In genomic region chr17:86323310-86323709, GRCm38 (mm10) we compare ENCODE assay signal across 12 mouse cellular contexts.
DNase-seq lines count a peak whose midpoint lies in the region; ATAC-seq lines count a peak whose summit lies in the region.
"Had no signal": no experiment of that assay in that cellular context is flagged by ENCODE, and none has a peak within 500 bp of the region (broad histone marks: within the 10 kb centered on the region; RNA-seq: fewer than 3 reads in every experiment).

No protein-coding gene starts in this region.

- no peak overlapping the region for H3K9ac ChIP-seq in hindbrain, embryonic 12.5 days
- H3K9ac ChIP-seq in hindbrain, embryonic 14.5 days: no peak overlapping the region
- no peak overlapping the region for H3K9ac ChIP-seq in forebrain, embryonic 14.5 days (ENCODE audit: low read length)

- WGBS in hindbrain, embryonic 12.5 days: 61% methylated on average over 4 of the region's 4 CpGs
- 61% methylated on average over 4 of the region's 4 CpGs for WGBS in hindbrain, embryonic 14.5 days
- WGBS in forebrain, embryonic 14.5 days: 54% methylated on average over 4 of the region's 4 CpGs

- DNase-seq in hindbrain, embryonic 14.5 days (ENCODE audit: low spot score): no peak
- peak; percentile 54 to 56 for DNase-seq in B cell, adult 2 months
- peak; percentile 65 for DNase-seq in T-cell, adult 2 months (ENCODE audit: low spot score)
- no peak for DNase-seq in forebrain, embryonic 14.5 days (ENCODE audit: low spot score)
- DNase-seq in adrenal gland, postnatal 25 days: no peak
- no peak for DNase-seq in frontal cortex, postnatal 10 days (ENCODE audit: low spot score in 2 of 2)
- DNase-seq: cerebellum, postnatal 25 days; heart, postnatal 14 days; kidney, adult 9 months; right cerebral cortex, postnatal 25 days had no signal

- H3K27ac ChIP-seq in hindbrain, embryonic 12.5 days: 0 out of 2 replicates have a peak overlapping the region, but pooled peaks have one; percentile 23
- no peak overlapping the region for H3K27ac ChIP-seq in hindbrain, embryonic 14.5 days
- no peak overlapping the region for H3K27ac ChIP-seq in forebrain, embryonic 14.5 days (ENCODE audit: low read depth, low read length)

- H3K9me3 ChIP-seq in hindbrain, embryonic 12.5 days (replicated peaks): no peaks in the 10 kb centered on the region
- no peaks in the 10 kb centered on the region; the same call in 1 of the 2 replicates for H3K9me3 ChIP-seq in hindbrain, embryonic 14.5 days (ENCODE audit: control insufficient read depth, low read length)
- H3K9me3 ChIP-seq in forebrain, embryonic 14.5 days (replicated peaks; ENCODE audit: control insufficient read depth, low read length): 0 out of 2 replicates have a peak, but pooled peaks cover 2% of the 10 kb centered on the region

- H3K4me1 ChIP-seq in hindbrain, embryonic 12.5 days: peaks cover 19% of the 10 kb centered on the region
- peaks cover 11% of the 10 kb centered on the region for H3K4me1 ChIP-seq in hindbrain, embryonic 14.5 days (replicated peaks; ENCODE audit: control insufficient read depth, insufficient read depth, low read length)
- H3K4me1 ChIP-seq in forebrain, embryonic 14.5 days (ENCODE audit: control insufficient read depth, insufficient read depth, low read length): no peaks in the 10 kb centered on the region

- no peaks in the 10 kb centered on the region for H3K27me3 ChIP-seq in hindbrain, embryonic 12.5 days
- H3K27me3 ChIP-seq in hindbrain, embryonic 14.5 days (ENCODE audit: control insufficient read depth, insufficient read depth, low read length): no peaks in the 10 kb centered on the region
- H3K27me3 ChIP-seq in forebrain, embryonic 14.5 days (replicated peaks; ENCODE audit: control insufficient read depth, insufficient read depth, low read length): no peaks in the 10 kb centered on the region

- ATAC-seq in hindbrain, embryonic 12.5 days (ENCODE audit: low FRiP score): no peak
- no peak for ATAC-seq in hindbrain, embryonic 14.5 days (ENCODE audit: low FRiP score)
- ATAC-seq in megakaryocyte progenitor cell, adult 5-6 weeks (replicated peaks; ENCODE audit: poor library complexity): peak; percentile 59
- ATAC-seq in forebrain, embryonic 14.5 days: no peak

- no peak overlapping the region for H3K4me3 ChIP-seq in hindbrain, embryonic 12.5 days
- H3K4me3 ChIP-seq in hindbrain, embryonic 14.5 days (replicated peaks; ENCODE audit: low read length): no peak overlapping the region
- no peak overlapping the region for H3K4me3 ChIP-seq in forebrain, embryonic 14.5 days (ENCODE audit: low read depth, low read length)

- H3K36me3 ChIP-seq in hindbrain, embryonic 12.5 days: no peaks in the 10 kb centered on the region
- H3K36me3 ChIP-seq in hindbrain, embryonic 14.5 days (replicated peaks; ENCODE audit: control insufficient read depth, insufficient read depth): no peaks in the 10 kb centered on the region
- H3K36me3 ChIP-seq in forebrain, embryonic 14.5 days (ENCODE audit: control insufficient read depth, insufficient read depth, low read length): no peaks in the 10 kb centered on the region

- H3K4me2 ChIP-seq in hindbrain, embryonic 12.5 days (replicated peaks): no peak overlapping the region
- H3K4me2 ChIP-seq in hindbrain, embryonic 14.5 days (replicated peaks): no peak overlapping the region
- H3K4me2 ChIP-seq in forebrain, embryonic 14.5 days (ENCODE audit: low read length): no peak overlapping the region

Comparison
In these comparisons a context has a peak if more than half of its experiments do, and no peak if none do; other contexts are left out.
1. DNase-seq: peak in B cell, adult 2 months (2 of 2) and T-cell, adult 2 months (single experiment); none in hindbrain, embryonic 14.5 days (single experiment), forebrain, embryonic 14.5 days (single experiment), adrenal gland, postnatal 25 days (single experiment) and frontal cortex, postnatal 10 days (0 of 2).